Comparison of ENCODE assay signal across 1 mouse cellular context in the genomic region with DNA sequence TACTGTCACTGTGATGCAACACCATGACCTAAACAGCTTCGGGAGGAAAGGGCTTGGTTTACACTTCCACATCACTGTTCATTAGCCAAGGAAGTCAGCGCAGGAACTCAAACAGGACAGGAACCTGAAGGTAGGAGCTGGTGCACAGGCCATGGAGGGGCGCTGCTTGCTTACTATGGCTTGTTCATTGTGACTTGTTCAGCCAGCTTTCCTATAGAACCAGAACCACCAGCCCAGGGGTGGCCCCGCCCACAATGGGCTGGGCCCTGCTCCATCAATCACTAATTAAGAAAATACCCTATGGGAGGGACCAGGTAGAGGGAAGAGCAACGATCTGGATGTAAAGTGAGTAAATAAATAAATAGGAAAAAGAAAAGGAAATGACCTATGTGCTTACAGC.
TF ChIP-seq lines count a peak whose summit lies in the region.

No protein-coding gene starts in this region.

TF ChIP-seq in MEL, 35 proteins besides CTCF, POLR2A, EP300 and RAD21 (continued from another document):
- TF ChIP-seq CHD2 (IDR thresholded peaks at IDR 0.05; ENCODE audit: low read length): no peak
- TF ChIP-seq GATA1 (IDR thresholded peaks at IDR 0.05; ENCODE audit: low read depth, low read length): no peak
- no peak for TF ChIP-seq USF1 (IDR thresholded peaks at IDR 0.05; ENCODE audit: low read depth, low read length)
- no peak for TF ChIP-seq ZC3H11A (IDR thresholded peaks at IDR 0.05; ENCODE audit: low read depth, low read length)
- no peak for TF ChIP-seq BHLHE40 (IDR thresholded peaks at IDR 0.05; ENCODE audit: borderline replicate concordance, low read depth, low read length)
- TF ChIP-seq KAT2A (conservative IDR thresholded peaks at IDR 0.05; ENCODE audit: low read depth, low read length): no peak
- TF ChIP-seq TCF12 (IDR thresholded peaks at IDR 0.05; ENCODE audit: low read depth, low read length): no peak
- no peak for TF ChIP-seq GABPA (IDR thresholded peaks at IDR 0.05; ENCODE audit: low read depth, low read length)
- TF ChIP-seq ETS1 (IDR thresholded peaks at IDR 0.05; ENCODE audit: low read depth, low read length): no peak
- no peak for TF ChIP-seq TAL1 (IDR thresholded peaks at IDR 0.05; ENCODE audit: low read length)
